Mouse (Mus musculus): ENCODE results near the gene Higd1a. TPM values are rescaled to one million over a fixed set of nuclear protein-coding genes. Genes with fewer than 3 reads are reported as not detected.

Higd1a gene
- polyA plus RNA-seq, 1 experiment from 2014 or later = 151 TPM

DNA sequence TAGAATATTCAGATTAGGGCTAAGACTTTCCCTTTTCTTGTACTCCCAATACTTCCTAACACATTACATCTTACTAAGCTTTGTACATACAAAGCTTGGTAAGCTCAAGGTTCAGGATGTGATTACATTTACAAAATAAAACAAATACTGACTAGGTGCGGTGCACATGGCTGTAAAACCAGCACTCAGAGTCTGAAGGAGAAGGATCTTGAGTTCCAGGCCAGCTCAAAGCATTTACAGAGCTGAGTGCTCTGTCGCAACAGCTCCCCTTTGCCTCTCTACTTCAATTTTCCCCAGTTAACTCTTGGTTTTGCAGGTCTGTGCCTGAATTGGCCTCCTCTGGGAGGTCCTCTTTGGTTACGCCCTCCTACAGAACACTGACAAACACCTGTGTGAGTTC is 3.9 kb downstream of the Higd1a start:
- Histone ChIP-seq H3K4me3 (ENCODE audit: low read depth, low read length) (no peak overlapping the region), H3K9ac (ENCODE audit: low read length) (no peak overlapping the region), H3K9me3 (replicated peaks; ENCODE audit: control insufficient read depth, low read length) (no peaks in the 10 kb centered on the region), H3K4me2 (ENCODE audit: low read length) (no peak overlapping the region), H3K27me3 (replicated peaks; ENCODE audit: control insufficient read depth, insufficient read depth, low read length) (no peaks in the 10 kb centered on the region), H3K27ac (ENCODE audit: low read depth, low read length) (no peak overlapping the region), H3K36me3 (ENCODE audit: control insufficient read depth, insufficient read depth, low read length) (peaks cover 28% of the 10 kb centered on the region), H3K4me1 (ENCODE audit: control insufficient read depth, insufficient read depth, low read length) (peaks cover 5% of the 10 kb centered on the region; the same call in 1 of the 2 replicates)
- ATAC-seq (no peak), DNase-seq (ENCODE audit: low spot score) (no peak)
- WGBS = 97% methylated on average over 3 of the region's 3 CpGs

DNA sequence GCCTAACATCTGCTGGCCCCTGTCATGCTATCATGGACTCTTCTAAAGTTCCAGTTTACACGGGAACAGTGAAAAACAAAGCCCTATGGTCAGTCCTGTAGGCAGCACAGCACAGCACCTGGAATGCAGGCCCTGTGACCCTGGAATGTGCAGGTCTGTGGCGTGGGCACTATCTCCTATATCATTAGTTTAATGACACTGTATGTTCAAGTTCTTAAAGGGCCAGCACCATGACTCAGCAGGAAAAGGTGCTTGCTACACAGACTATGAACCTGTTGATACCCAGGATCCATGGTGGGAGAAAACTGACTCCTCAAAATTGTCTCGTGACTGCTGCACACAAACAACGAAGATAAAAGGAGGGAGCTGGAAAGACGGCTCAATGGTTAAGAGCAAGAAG is 10.3 kb downstream of the Higd1a start:
- Histone ChIP-seq H3K4me1 (ENCODE audit: control insufficient read depth, insufficient read depth, low read length) (no peaks in the 10 kb centered on the region), H3K36me3 (ENCODE audit: control insufficient read depth, insufficient read depth, low read length) (peaks cover 57% of the 10 kb centered on the region), H3K9me3 (replicated peaks; ENCODE audit: control insufficient read depth, low read length) (no peaks in the 10 kb centered on the region), H3K4me2 (ENCODE audit: low read length) (no peak overlapping the region), H3K27me3 (replicated peaks; ENCODE audit: control insufficient read depth, insufficient read depth, low read length) (no peaks in the 10 kb centered on the region), H3K4me3 (ENCODE audit: low read depth, low read length) (no peak overlapping the region), H3K27ac (ENCODE audit: low read depth, low read length) (no peak overlapping the region), H3K9ac (ENCODE audit: low read length) (no peak overlapping the region)
- no peak for ATAC-seq
- no peak for DNase-seq (ENCODE audit: low spot score)
- 83% methylated on average over 5 of the region's 5 CpGs for WGBS

DNA sequence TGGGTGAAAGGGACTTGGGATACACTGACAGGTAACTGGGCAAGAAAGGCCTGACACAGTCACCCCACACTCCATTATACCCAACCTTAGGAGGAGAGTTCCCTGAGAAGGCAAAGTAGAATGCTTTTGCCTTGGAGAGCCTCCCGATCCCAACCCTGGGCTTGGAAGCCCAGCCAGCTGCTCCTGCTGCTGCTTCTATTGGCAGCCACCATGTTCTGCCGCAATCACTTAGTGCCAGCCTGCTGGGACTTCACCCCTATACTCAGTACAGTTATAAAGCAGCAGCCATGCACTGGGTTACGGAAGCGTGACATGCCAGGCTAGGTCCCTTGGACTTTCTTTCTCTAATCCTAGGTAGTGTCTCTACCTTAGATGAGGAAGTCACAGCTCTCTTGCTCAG is 11.0 kb downstream of the Higd1a start:
- Histone ChIP-seq H3K9me3 (replicated peaks; ENCODE audit: control insufficient read depth, low read length) (no peaks in the 10 kb centered on the region), H3K9ac (ENCODE audit: low read length) (no peak overlapping the region), H3K4me2 (ENCODE audit: low read length) (no peak overlapping the region), H3K4me3 (ENCODE audit: low read depth, low read length) (no peak overlapping the region), H3K27me3 (replicated peaks; ENCODE audit: control insufficient read depth, insufficient read depth, low read length) (no peaks in the 10 kb centered on the region), H3K27ac (ENCODE audit: low read depth, low read length) (no peak overlapping the region), H3K36me3 (ENCODE audit: control insufficient read depth, insufficient read depth, low read length) (peaks cover 55% of the 10 kb centered on the region), H3K4me1 (ENCODE audit: control insufficient read depth, insufficient read depth, low read length) (no peaks in the 10 kb centered on the region)
- WGBS = 92% methylated on average over 4 of the region's 4 CpGs
- ATAC-seq (no peak), DNase-seq (ENCODE audit: low spot score) (no peak)

DNA sequence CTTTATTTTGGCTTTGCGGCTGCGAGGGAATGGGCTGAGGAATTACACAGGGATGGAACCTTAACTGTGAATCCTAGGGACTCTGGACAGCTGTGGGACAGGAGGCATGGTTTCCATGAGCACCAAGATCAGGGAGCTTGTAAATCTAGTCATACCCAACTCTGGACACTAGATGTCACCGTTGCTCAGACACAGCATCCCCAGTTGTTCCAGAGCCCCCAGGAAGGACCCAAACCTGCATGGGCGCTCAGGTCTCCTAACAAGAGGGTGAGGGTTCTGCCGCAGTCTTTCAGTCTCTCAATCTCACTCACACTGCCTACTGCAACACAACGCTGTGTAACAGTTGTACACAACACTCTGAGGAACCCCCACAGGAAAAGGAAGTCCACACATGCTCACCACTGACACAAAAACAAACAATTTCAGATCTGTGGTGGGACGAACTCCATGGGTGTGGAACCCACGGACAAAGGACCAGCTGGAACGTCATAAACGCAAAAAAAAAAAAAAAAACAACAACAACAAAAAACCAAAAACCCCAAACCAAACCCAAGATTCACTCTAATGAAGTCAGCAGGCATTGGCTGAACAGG is 11.5 kb downstream of the Higd1a start:
- H3K9me3 ChIP-seq (replicated peaks; ENCODE audit: control insufficient read depth, low read length) = no peaks in the 10 kb centered on the region
- no peak overlapping the region for H3K4me3 ChIP-seq (ENCODE audit: low read depth, low read length)
- H3K27me3 ChIP-seq (replicated peaks; ENCODE audit: control insufficient read depth, insufficient read depth, low read length) = no peaks in the 10 kb centered on the region
- 0 out of 2 replicates have a peak, but pooled peaks have one; percentile 20 for ATAC-seq
- peak; percentile 71 for DNase-seq (ENCODE audit: low spot score)
- 57% methylated on average over 10 of the region's 10 CpGs for WGBS
- H3K36me3 ChIP-seq (ENCODE audit: control insufficient read depth, insufficient read depth, low read length) = peaks cover 50% of the 10 kb centered on the region
- H3K4me1 ChIP-seq (ENCODE audit: control insufficient read depth, insufficient read depth, low read length) = no peaks in the 10 kb centered on the region
- H3K9ac ChIP-seq (ENCODE audit: low read length) = no peak overlapping the region
- no peak overlapping the region for H3K4me2 ChIP-seq (ENCODE audit: low read length)
- no peak overlapping the region for H3K27ac ChIP-seq (ENCODE audit: low read depth, low read length)

DNA sequence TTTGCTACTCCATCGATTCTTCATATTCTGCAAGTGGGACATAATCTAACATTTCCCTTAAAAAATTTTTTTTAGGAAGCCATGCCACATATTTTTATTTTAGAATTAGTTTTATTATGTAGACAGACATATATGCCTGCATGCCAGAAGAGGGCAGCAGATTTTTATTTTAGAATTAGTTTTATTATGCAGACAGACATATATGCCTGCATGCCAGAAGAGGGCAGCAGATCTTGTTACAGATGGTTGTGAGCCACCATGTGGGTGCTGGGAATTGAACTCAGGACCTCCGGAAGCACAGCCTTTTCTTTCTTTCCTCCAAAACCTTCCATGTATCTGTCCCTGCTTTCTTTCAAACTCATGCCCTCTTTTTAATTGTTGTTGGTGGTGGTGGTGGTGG is 15.2 kb downstream of the Higd1a start:
- no peak for DNase-seq (ENCODE audit: low spot score)
- WGBS = 98% methylated on average over 2 of the region's 2 CpGs

DNA sequence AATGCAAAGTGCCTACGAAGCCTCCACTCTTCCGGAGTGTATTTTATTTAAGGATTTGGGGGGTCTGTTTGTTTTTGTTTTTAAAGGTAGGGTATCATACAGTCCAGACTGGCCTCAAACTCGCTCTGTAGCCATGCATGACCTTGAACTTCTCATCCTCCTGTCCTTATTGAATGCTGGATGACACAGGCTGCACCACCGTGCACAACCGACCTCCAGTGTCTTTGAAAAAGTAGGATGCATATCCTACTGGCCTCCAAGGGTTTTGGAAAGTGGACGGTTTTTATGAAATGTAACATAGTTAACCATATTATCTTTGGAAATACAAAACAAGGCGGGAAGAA is 18.6 kb downstream of the Higd1a start:
- peaks cover 3% of the 10 kb centered on the region; the same call in 1 of the 2 replicates for H3K4me1 ChIP-seq (ENCODE audit: control insufficient read depth, insufficient read depth, low read length)
- H3K27me3 ChIP-seq (replicated peaks; ENCODE audit: control insufficient read depth, insufficient read depth, low read length) = no peaks in the 10 kb centered on the region
- H3K4me2 ChIP-seq (ENCODE audit: low read length) = peak overlapping the region; percentile 60
- DNase-seq (ENCODE audit: low spot score) = no peak
- peak overlapping the region; percentile 54 for H3K9ac ChIP-seq (ENCODE audit: low read length)
- peak overlapping the region; percentile 42 for H3K4me3 ChIP-seq (ENCODE audit: low read depth, low read length)
- peak; percentile 52; the same call in 1 of the 2 replicates for ATAC-seq
- no peaks in the 10 kb centered on the region for H3K9me3 ChIP-seq (replicated peaks; ENCODE audit: control insufficient read depth, low read length)
- 37% methylated on average over 7 of the region's 7 CpGs for WGBS
- H3K36me3 ChIP-seq (ENCODE audit: control insufficient read depth, insufficient read depth, low read length) = no peaks in the 10 kb centered on the region
- H3K27ac ChIP-seq (ENCODE audit: low read depth, low read length) = no peak overlapping the region

More for the DNA sequence above, 15.2 kb downstream of the Higd1a start:
- Histone ChIP-seq H3K4me1 (ENCODE audit: control insufficient read depth, insufficient read depth, low read length) (peaks cover 3% of the 10 kb centered on the region; the same call in 1 of the 2 replicates), H3K4me3 (ENCODE audit: low read depth, low read length) (no peak overlapping the region), H3K36me3 (ENCODE audit: control insufficient read depth, insufficient read depth, low read length) (peaks cover 16% of the 10 kb centered on the region), H3K9me3 (replicated peaks; ENCODE audit: control insufficient read depth, low read length) (no peaks in the 10 kb centered on the region), H3K27ac (ENCODE audit: low read depth, low read length) (no peak overlapping the region), H3K27me3 (replicated peaks; ENCODE audit: control insufficient read depth, insufficient read depth, low read length) (no peaks in the 10 kb centered on the region), H3K9ac (ENCODE audit: low read length) (no peak overlapping the region), H3K4me2 (ENCODE audit: low read length) (no peak overlapping the region)
- ATAC-seq = no peak

DNA sequence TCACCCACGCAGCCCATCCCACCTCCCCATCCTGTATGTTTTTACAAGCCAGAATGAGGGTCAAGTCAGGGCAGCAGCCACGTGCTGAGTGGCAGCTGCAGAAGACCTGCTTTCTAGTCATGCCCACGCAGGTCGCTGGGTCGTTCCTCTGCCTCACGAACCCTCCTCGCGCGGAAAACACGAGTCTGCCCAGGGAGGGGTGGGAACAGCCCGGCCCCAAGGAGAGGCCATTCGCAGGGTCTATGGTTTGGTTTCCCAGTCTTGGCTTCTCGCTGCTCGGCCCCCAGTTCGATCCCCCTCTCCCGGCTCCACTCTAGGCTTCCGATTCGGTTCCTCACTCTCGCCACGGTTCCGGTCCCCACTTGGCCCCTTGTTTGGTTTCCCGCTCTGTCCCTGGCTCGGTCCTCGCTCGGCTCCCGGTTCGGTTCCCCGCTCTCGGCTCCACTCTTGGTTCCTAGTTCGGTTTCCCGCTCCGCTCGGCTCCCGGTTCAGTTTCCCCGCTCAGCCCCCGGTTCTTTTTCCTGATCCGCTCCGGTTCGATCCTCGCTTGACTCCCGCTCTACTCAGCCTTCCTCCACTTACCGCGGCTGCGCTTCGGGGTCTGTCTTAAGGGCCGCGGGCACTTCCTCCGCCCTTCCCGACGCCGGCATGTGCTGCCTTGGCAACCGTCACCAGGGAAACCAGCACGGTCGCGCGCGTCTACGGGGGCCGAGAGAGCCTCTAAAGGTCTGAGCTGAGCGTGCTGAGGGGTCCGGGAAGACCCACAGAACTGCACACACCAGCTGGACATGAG is 19.1 kb downstream of the Higd1a start, which contains the start of gene Ccdc13:
Ccdc13 (minus strand) TSS at position 633 of the 793 bp plus-strand sequence.
- 3% methylated on average over 61 of the region's 61 CpGs for WGBS
- H3K9ac ChIP-seq (ENCODE audit: low read length) = peak within 1 kb of the TSS; percentile 54
- peak within 1 kb of the TSS; percentile 42 for H3K4me3 ChIP-seq (ENCODE audit: low read depth, low read length)
- H3K27ac ChIP-seq (ENCODE audit: low read depth, low read length) = no peak within 1 kb of the TSS
- peak; percentile 96 for ATAC-seq
- H3K4me1 ChIP-seq (ENCODE audit: control insufficient read depth, insufficient read depth, low read length) = peaks cover 3% of the 10 kb centered on the region; the same call in 1 of the 2 replicates
- peak within 1 kb of the TSS; percentile 60 for H3K4me2 ChIP-seq (ENCODE audit: low read length)
- H3K27me3 ChIP-seq (replicated peaks; ENCODE audit: control insufficient read depth, insufficient read depth, low read length) = no peaks in the 10 kb centered on the region
- no peaks in the 10 kb centered on the region for H3K36me3 ChIP-seq (ENCODE audit: control insufficient read depth, insufficient read depth, low read length)
- peak; percentile 92 for DNase-seq (ENCODE audit: low spot score)
- no peaks in the 10 kb centered on the region for H3K9me3 ChIP-seq (replicated peaks; ENCODE audit: control insufficient read depth, low read length)

DNA sequence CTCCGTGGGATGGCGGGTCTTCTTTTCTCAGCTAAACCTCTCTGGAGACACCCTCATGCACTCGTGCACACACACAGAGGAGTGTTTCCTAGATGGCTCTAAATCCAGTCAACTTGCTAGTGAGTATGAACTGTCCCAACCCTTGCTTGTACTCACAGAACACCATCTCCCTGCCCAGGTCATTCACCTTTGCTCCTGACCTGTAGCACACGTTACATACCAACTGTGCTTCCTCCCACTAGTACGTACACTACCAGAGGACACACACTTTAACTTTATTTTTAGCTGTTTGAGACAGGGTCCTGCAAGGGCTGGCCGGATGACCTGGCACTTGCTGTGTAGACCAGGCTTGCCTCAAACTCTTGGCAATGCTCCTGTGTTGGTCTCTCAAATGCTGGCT is 20.2 kb downstream of the Higd1a start:
- Histone ChIP-seq H3K4me2 (ENCODE audit: low read length) (no peak overlapping the region), H3K36me3 (ENCODE audit: control insufficient read depth, insufficient read depth, low read length) (no peaks in the 10 kb centered on the region), H3K27me3 (replicated peaks; ENCODE audit: control insufficient read depth, insufficient read depth, low read length) (no peaks in the 10 kb centered on the region), H3K4me3 (ENCODE audit: low read depth, low read length) (no peak overlapping the region), H3K9me3 (replicated peaks; ENCODE audit: control insufficient read depth, low read length) (no peaks in the 10 kb centered on the region), H3K9ac (ENCODE audit: low read length) (no peak overlapping the region), H3K4me1 (ENCODE audit: control insufficient read depth, insufficient read depth, low read length) (peaks cover 3% of the 10 kb centered on the region; the same call in 1 of the 2 replicates), H3K27ac (ENCODE audit: low read depth, low read length) (no peak overlapping the region)
- DNase-seq (ENCODE audit: low spot score) (no peak), ATAC-seq (no peak)
- WGBS = 96% methylated on average over 6 of the region's 6 CpGs

DNA sequence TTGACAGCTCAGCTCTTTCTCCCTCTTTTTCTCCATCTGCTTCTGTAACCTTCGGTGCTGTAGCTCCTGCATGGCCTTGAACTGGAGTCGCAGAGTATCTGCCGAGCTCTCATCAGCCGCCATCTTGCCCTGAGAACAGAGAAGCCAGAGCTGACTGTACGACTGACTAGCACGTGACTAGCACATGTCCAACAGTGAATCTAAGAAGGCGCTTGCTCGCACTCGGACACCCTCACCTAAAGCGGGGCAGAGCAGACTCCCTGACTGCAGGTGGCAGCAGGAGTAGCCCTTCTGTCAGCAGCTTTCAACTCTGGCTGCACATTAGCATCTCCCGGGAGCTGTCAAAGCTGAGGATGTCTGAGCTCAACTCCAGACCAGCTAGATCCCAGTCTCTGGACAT is 24.3 kb downstream of the Higd1a start:
- Histone ChIP-seq H3K4me1 (ENCODE audit: control insufficient read depth, insufficient read depth, low read length) (peaks cover 1% of the 10 kb centered on the region; the same call in 1 of the 2 replicates), H3K27ac (ENCODE audit: low read depth, low read length) (no peak overlapping the region), H3K36me3 (ENCODE audit: control insufficient read depth, insufficient read depth, low read length) (no peaks in the 10 kb centered on the region), H3K4me2 (ENCODE audit: low read length) (no peak overlapping the region), H3K9me3 (replicated peaks; ENCODE audit: control insufficient read depth, low read length) (no peaks in the 10 kb centered on the region), H3K9ac (ENCODE audit: low read length) (no peak overlapping the region), H3K27me3 (replicated peaks; ENCODE audit: control insufficient read depth, insufficient read depth, low read length) (no peaks in the 10 kb centered on the region), H3K4me3 (ENCODE audit: low read depth, low read length) (no peak overlapping the region)
- ATAC-seq (no peak), DNase-seq (ENCODE audit: low spot score) (no peak)
- 81% methylated on average over 11 of the region's 11 CpGs for WGBS
